Mouse (Mus musculus) ES-E14 (cell line): ENCODE data around the gene Cfap299. TPM values are rescaled to one million over a fixed set of nuclear protein-coding genes. Genes with fewer than 3 reads are reported as not detected.
"Not testable (repeated sequence)": the region's sequence is repeated elsewhere in the genome, so short reads cannot be mapped to it uniquely, and the experiment has no call there.

Experiments
- DNase-seq: peaks from one replicate; pipeline ENCODE4 v3.0.0-alpha.2; 2013; ENCODE audit warnings: low read depth, low spot score
- H3K27ac ChIP-seq: 2 replicates; pipeline ENCODE4 v1.5.1; 2012; ENCODE audit warnings: low read depth, mild to moderate bottlenecking, low read length, moderate library complexity, mixed read lengths; ENCODE audit not compliant: poor library complexity, insufficient read depth, severe bottlenecking
- H3K36me3 ChIP-seq: 2 replicates; pipeline ENCODE4 v1.6.1; 2012; ENCODE audit warnings: mild to moderate bottlenecking, low read length, moderate library complexity, mixed read lengths; ENCODE audit not compliant: control insufficient read depth, poor library complexity, insufficient read depth, severe bottlenecking
- H3K4me1 ChIP-seq, 2 experiments: fragments of 150-350 bp in 1 of 2; sonication (generic) in 1 of 2; 2 replicates each; pipeline ENCODE4 v1.6.1; 2012; ENCODE audit warnings: low read length in 2 of 2, mild to moderate bottlenecking in 1 of 2, mixed read lengths in 1 of 2; ENCODE audit not compliant: control insufficient read depth in 2 of 2, insufficient read depth in 2 of 2, poor library complexity in 1 of 2
- H3K4me3 ChIP-seq, 2 experiments: fragments of 150-350 bp in 1 of 2; sonication (generic) in 1 of 2; 2 replicates each; pipeline ENCODE4 v1.5.1; 2012; ENCODE audit warnings: low read length in 2 of 2, low read depth in 1 of 2, mild to moderate bottlenecking in 1 of 2, mixed read lengths in 1 of 2; ENCODE audit not compliant: insufficient read depth in 1 of 2, poor library complexity in 1 of 2, severe bottlenecking in 1 of 2
- H3K9ac ChIP-seq: 2 replicates; pipeline ENCODE4 v1.6.1; 2012; ENCODE audit warnings: low read depth, mild to moderate bottlenecking, low read length, mixed read lengths; ENCODE audit not compliant: poor library complexity, insufficient read depth, severe bottlenecking
- H3K9me3 ChIP-seq: fragments of 150-350 bp; sonication (generic); 2 replicates; pipeline ENCODE4 v1.6.1; 2012; ENCODE audit warnings: low read depth, mild to moderate bottlenecking, low read length; ENCODE audit not compliant: control insufficient read depth, insufficient read depth
- CHD2 ChIP-seq: IDR thresholded peaks from 2 replicates; pipeline ENCODE4 v1.6.1; 2014; ENCODE audit warnings: mild to moderate bottlenecking, low read depth, low read length, inconsistent platforms
- HCFC1 ChIP-seq: IDR thresholded peaks from 2 replicates; pipeline ENCODE4 v1.6.1; 2012; ENCODE audit warnings: low read length, inconsistent platforms, borderline replicate concordance; ENCODE audit not compliant: insufficient read depth
- MAFK ChIP-seq: IDR thresholded peaks from 2 replicates; pipeline ENCODE4 v1.6.1; 2014; ENCODE audit warnings: mild to moderate bottlenecking, low read depth, low read length, inconsistent platforms; ENCODE audit not compliant: insufficient read depth
- ZC3H11A ChIP-seq: IDR thresholded peaks from 2 replicates; pipeline ENCODE4 v1.6.1; 2012; ENCODE audit warnings: low read depth, mild to moderate bottlenecking, inconsistent platforms, low read length, borderline replicate concordance
- ZNF384 ChIP-seq: IDR thresholded peaks from 2 replicates; pipeline ENCODE4 v1.6.1; 2012; ENCODE audit warnings: low read depth, low read length, inconsistent platforms
- in situ Hi-C, 2 experiments: fragments of 600-800 bp; cut with MboI; formaldehyde crosslinking; loops; one replicate each; pipeline ENCODE4 v1.15.1; 2025; ENCODE audit warnings: low sequenced_read_pairs in 2 of 2, inconsistent platforms in 1 of 2; ENCODE audit not compliant: unreplicated experiment in 2 of 2
- total RNA-seq: library from RNA; depleted of rRNA; stranded (reverse); fragments of 300-350 nt; gene quantifications from 2 replicates; pipeline ENCODE4 v1.2.3, GENCODE M21; 2012

Gene Cfap299
- total RNA-seq, 1 experiment, result not detected

- TF ChIP-seq ZNF384, result no peak
- TF ChIP-seq CHD2, result no peak
- TF ChIP-seq MAFK, result no peak
- in situ Hi-C loops, result no loop called here
- no peak overlapping the region for H3K4me3 ChIP-seq
- H3K36me3 ChIP-seq, result no peaks in the 10 kb centered on the region
- no peak overlapping the region for H3K9ac ChIP-seq
- H3K27ac ChIP-seq, result no peak overlapping the region
- DNase-seq, result no peak
- no peaks in the 10 kb centered on the region for H3K9me3 ChIP-seq
- H3K4me1 ChIP-seq, result peaks cover 2% of the 10 kb centered on the region in 2 experiments; a peak in 1 of 4 replicates
Observed at GRCm38 (mm10) chr5:98306528-98306927, 22.6 kb upstream of the Cfap299 start.

GRCm38 (mm10) chr5:98326625-98327024 is 2.5 kb upstream of the Cfap299 start:
- TF ChIP-seq HCFC1 (no peak), MAFK (no peak), CHD2 (no peak), ZC3H11A (no peak), ZNF384 (no peak)
- Histone ChIP-seq H3K9ac (no peak overlapping the region), H3K4me3 (no peak overlapping the region), H3K27ac (no peak overlapping the region), H3K36me3 (no peaks in the 10 kb centered on the region), H3K9me3 (no peaks in the 10 kb centered on the region), H3K4me1 (peaks cover 0 to 4% of the 10 kb centered on the region in 2 experiments; a peak in 1 of 4 replicates)
- in situ Hi-C loops, result no loop called here
- no peak for DNase-seq

- not testable (repeated sequence) for H3K27ac ChIP-seq, H3K9me3 ChIP-seq, H3K9ac ChIP-seq, H3K4me3 ChIP-seq, DNase-seq, H3K4me1 ChIP-seq, H3K36me3 ChIP-seq
- in situ Hi-C loops, result loop anchor here (10.0 kb wide), 1 partner anchor 531 kb away; no protein-coding TSS in a partner anchor
Observed at GRCm38 (mm10) chr5:98343751-98344150, 14.6 kb downstream of the Cfap299 start.

- H3K4me3 ChIP-seq, result no peak overlapping the region
- no peaks in the 10 kb centered on the region for H3K36me3 ChIP-seq
- no peak for DNase-seq
- H3K9me3 ChIP-seq, result no peaks in the 10 kb centered on the region
- no peak overlapping the region for H3K9ac ChIP-seq
- in situ Hi-C loops, result loop anchor here (10.0 kb wide), 1 partner anchor 530 kb away; no protein-coding TSS in a partner anchor
- TF ChIP-seq ZNF384, result no peak
- TF ChIP-seq MAFK, result no peak
- no peak for TF ChIP-seq HCFC1
- TF ChIP-seq CHD2, result no peak
- TF ChIP-seq ZC3H11A, result no peak
- 0 out of 4 replicates have a peak, but pooled peaks cover 0 to 2% of the 10 kb centered on the region in 2 experiments for H3K4me1 ChIP-seq
- no peak overlapping the region for H3K27ac ChIP-seq
Observed at GRCm38 (mm10) chr5:98344581-98344980, 15.5 kb downstream of the Cfap299 start.

GRCm38 (mm10) chr5:98346067-98346466 is 17.0 kb downstream of the Cfap299 start:
- no peak for TF ChIP-seq MAFK
- TF ChIP-seq ZNF384, result no peak
- no peak for TF ChIP-seq CHD2
- TF ChIP-seq HCFC1, result no peak
- TF ChIP-seq ZC3H11A, result no peak
- Histone ChIP-seq H3K9ac (no peak overlapping the region), H3K27ac (no peak overlapping the region), H3K9me3 (no peaks in the 10 kb centered on the region), H3K4me3 (no peak overlapping the region), H3K4me1 (0 out of 4 replicates have a peak, but pooled peaks cover 0 to 2% of the 10 kb centered on the region in 2 experiments), H3K36me3 (no peaks in the 10 kb centered on the region)
- in situ Hi-C loops, result loop anchor here (10.0 kb wide), 1 partner anchor 529 kb away; no protein-coding TSS in a partner anchor
- DNase-seq, result no peak
